Mouse (Mus musculus) liver, postnatal 0 days (tissue): ENCODE results near the gene March10. TPM values are rescaled to one million over a fixed set of nuclear protein-coding genes. Genes with fewer than 3 reads are reported as not detected.

Source experiments
- ATAC-seq: fragments of 200-750 bp; cut with Nextera tagmentation; 2 replicates; pipeline ENCODE4 v1.8.0; 2017; ENCODE audit warnings: mild to moderate bottlenecking, moderate library complexity
- DNase-seq: peaks from one replicate; pipeline ENCODE4 v3.0.0-alpha.2; 2016
- H3K27ac ChIP-seq: fragments of 300-500 bp; sonication (generic); 2 replicates; pipeline ENCODE4 v1.5.1; 2014; ENCODE audit warnings: antibody characterized with exemption, moderate library complexity, mild to moderate bottlenecking, low read depth
- H3K27me3 ChIP-seq: fragments of 300-500 bp; sonication (generic); 2 replicates; pipeline ENCODE4 v1.6.1; 2014; ENCODE audit warnings: low read length, control low read depth, mixed read lengths; ENCODE audit not compliant: insufficient read depth
- H3K36me3 ChIP-seq: fragments of 300-500 bp; sonication (generic); replicated peaks from 2 replicates; pipeline ENCODE4 v1.6.1; 2014; ENCODE audit warnings: mild to moderate bottlenecking, control low read depth, low read length, moderate library complexity, mixed read lengths; ENCODE audit not compliant: insufficient read depth
- H3K4me1 ChIP-seq: fragments of 300-500 bp; sonication (generic); 2 replicates; pipeline ENCODE4 v1.6.1; 2014; ENCODE audit warnings: antibody characterized with exemption, mild to moderate bottlenecking, control low read depth; ENCODE audit not compliant: insufficient read depth
- H3K4me2 ChIP-seq: fragments of 300-500 bp; sonication (generic); 2 replicates; pipeline ENCODE4 v1.6.1; 2014; ENCODE audit warnings: low read depth, mild to moderate bottlenecking, low read length, moderate library complexity, mixed read lengths
- H3K4me3 ChIP-seq: fragments of 300-500 bp; sonication (generic); 2 replicates; pipeline ENCODE4 v1.5.1; 2014; ENCODE audit warnings: low read depth, low read length
- H3K9ac ChIP-seq: fragments of 300-500 bp; sonication (generic); replicated peaks from 2 replicates; pipeline ENCODE4 v1.6.1; 2014; ENCODE audit warnings: mild to moderate bottlenecking, moderate library complexity
- H3K9me3 ChIP-seq: fragments of 300-500 bp; sonication (generic); 2 replicates; pipeline ENCODE4 v1.6.1; 2016; ENCODE audit warnings: mild to moderate bottlenecking, control low read depth, low read length, mixed read lengths
- CTCF ChIP-seq: sonication (generic); IDR thresholded peaks from 2 replicates; pipeline ENCODE4 v1.5.1; 2016; ENCODE audit warnings: antibody characterized with exemption, low read depth
- EP300 ChIP-seq: IDR thresholded peaks from 2 replicates; pipeline ENCODE4 v1.6.1; 2016; ENCODE audit warnings: antibody characterized with exemption, low read depth, mild to moderate bottlenecking
- WGBS: fragments of 180-500 bp; shearing (Covaris S2); extraction: QIAGEN DNeasy Blood & Tissue Kit; methylation state at CpG from one replicate; pipeline ENCODE4 v1.1.7; 2014; ENCODE audit not compliant: insufficient replicate concordance; 5-methylcytosine and 5-hydroxymethylcytosine counted together
- polyA plus RNA-seq: library from polyadenylated mRNA; unstranded; fragments of >200 nt; fragmentation: Nextera tagmentation; extraction: Ambion mirVana; gene quantifications from 2 replicates; pipeline ENCODE4 v1.2.1, GENCODE M21; 2015

The March10 gene
- polyA plus RNA-seq, 1 experiment from 2014 or later = not detected

GRCm38 (mm10) chr11:105469091-105469507 lies 12.6 kb upstream of the March10 start:
- H3K4me1 ChIP-seq = no peaks in the 10 kb centered on the region
- H3K36me3 ChIP-seq = no peaks in the 10 kb centered on the region
- H3K27me3 ChIP-seq = no peaks in the 10 kb centered on the region
- H3K9ac ChIP-seq = no peak overlapping the region
- WGBS = 64% methylated on average over 8 of the region's 8 CpGs
- no peaks in the 10 kb centered on the region for H3K9me3 ChIP-seq
- no peak overlapping the region for H3K4me3 ChIP-seq
- no peak for DNase-seq
- TF ChIP-seq EP300 = no peak
- TF ChIP-seq CTCF = no peak
- H3K4me2 ChIP-seq = no peak overlapping the region
- H3K27ac ChIP-seq = no peak overlapping the region
- ATAC-seq = no peak

GRCm38 (mm10) chr11:105468436-105468835 lies 11.9 kb upstream of the March10 start:
- H3K36me3 ChIP-seq = no peaks in the 10 kb centered on the region
- 82% methylated on average over 5 of the region's 5 CpGs for WGBS
- no peaks in the 10 kb centered on the region for H3K9me3 ChIP-seq
- H3K27me3 ChIP-seq = no peaks in the 10 kb centered on the region
- no peak overlapping the region for H3K4me3 ChIP-seq
- H3K9ac ChIP-seq = no peak overlapping the region
- ATAC-seq (no peak), DNase-seq (no peak)
- no peak overlapping the region for H3K4me2 ChIP-seq
- no peaks in the 10 kb centered on the region for H3K4me1 ChIP-seq
- TF ChIP-seq CTCF (no peak), EP300 (no peak)
- no peak overlapping the region for H3K27ac ChIP-seq

DNA sequence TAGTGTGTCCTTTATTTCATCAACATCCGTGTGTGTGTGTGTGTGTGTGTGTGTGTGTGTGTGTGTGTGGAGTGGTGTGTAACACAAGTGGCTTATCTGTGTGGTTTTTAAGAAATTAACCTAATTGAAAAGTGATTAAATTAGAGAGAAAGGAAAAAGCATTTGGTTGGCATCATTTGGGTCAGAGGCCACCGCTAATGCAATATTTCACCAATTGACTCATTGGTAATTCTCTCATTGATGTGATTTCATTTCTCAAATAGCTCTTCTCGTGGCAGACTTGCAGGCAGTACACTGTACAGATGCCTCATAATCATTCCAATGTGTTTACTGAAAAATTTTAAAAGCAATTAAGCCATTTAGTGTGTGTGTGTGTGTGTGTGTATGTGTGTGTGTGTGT lies 11.3 kb upstream of the March10 start:
- H3K27ac ChIP-seq = no peak overlapping the region
- 82% methylated on average over 3 of the region's 3 CpGs for WGBS
- H3K36me3 ChIP-seq = no peaks in the 10 kb centered on the region
- no peaks in the 10 kb centered on the region for H3K4me1 ChIP-seq
- DNase-seq (no peak), ATAC-seq (no peak)
- no peak for TF ChIP-seq CTCF
- no peak for TF ChIP-seq EP300
- no peak overlapping the region for H3K9ac ChIP-seq
- no peaks in the 10 kb centered on the region for H3K27me3 ChIP-seq
- no peak overlapping the region for H3K4me2 ChIP-seq
- H3K4me3 ChIP-seq = no peak overlapping the region
- no peaks in the 10 kb centered on the region for H3K9me3 ChIP-seq

DNA sequence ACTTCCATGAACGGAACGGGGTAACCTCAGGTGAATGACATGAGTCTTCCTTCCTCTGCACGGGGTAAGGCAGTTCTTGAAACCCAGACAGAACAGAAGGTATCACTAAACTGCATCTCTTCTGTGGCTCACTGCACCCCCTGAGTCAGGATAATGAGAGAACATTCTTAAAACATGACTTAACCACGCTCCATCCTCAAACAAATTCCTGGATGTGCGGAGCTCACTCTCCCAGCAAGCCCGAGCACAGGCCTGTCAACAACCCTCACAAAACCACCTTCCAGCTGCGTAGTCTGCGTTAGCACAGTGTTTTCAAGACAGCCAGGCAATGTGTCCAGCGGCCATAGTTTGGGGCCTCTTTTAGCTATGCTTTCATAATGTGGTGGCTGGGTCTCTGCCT lies 10.7 kb upstream of the March10 start:
- no peak overlapping the region for H3K4me2 ChIP-seq
- no peak overlapping the region for H3K4me3 ChIP-seq
- H3K27ac ChIP-seq = no peak overlapping the region
- H3K4me1 ChIP-seq = no peaks in the 10 kb centered on the region
- no peaks in the 10 kb centered on the region for H3K36me3 ChIP-seq
- no peak for ATAC-seq
- WGBS = 42% methylated on average over 9 of the region's 9 CpGs
- H3K27me3 ChIP-seq = no peaks in the 10 kb centered on the region
- no peak for DNase-seq
- H3K9ac ChIP-seq = no peak overlapping the region
- no peaks in the 10 kb centered on the region for H3K9me3 ChIP-seq
- TF ChIP-seq EP300 (no peak), CTCF (no peak)

GRCm38 (mm10) chr11:105466756-105467155 lies 10.2 kb upstream of the March10 start:
- no peaks in the 10 kb centered on the region for H3K9me3 ChIP-seq
- no peak for ATAC-seq
- TF ChIP-seq CTCF = no peak
- no peak for TF ChIP-seq EP300
- DNase-seq = no peak
- WGBS = 29% methylated on average over 4 of the region's 4 CpGs
- no peak overlapping the region for H3K4me3 ChIP-seq
- H3K27me3 ChIP-seq = no peaks in the 10 kb centered on the region
- no peak overlapping the region for H3K4me2 ChIP-seq
- no peak overlapping the region for H3K9ac ChIP-seq
- H3K36me3 ChIP-seq = no peaks in the 10 kb centered on the region
- H3K27ac ChIP-seq = no peak overlapping the region
- no peaks in the 10 kb centered on the region for H3K4me1 ChIP-seq

DNA sequence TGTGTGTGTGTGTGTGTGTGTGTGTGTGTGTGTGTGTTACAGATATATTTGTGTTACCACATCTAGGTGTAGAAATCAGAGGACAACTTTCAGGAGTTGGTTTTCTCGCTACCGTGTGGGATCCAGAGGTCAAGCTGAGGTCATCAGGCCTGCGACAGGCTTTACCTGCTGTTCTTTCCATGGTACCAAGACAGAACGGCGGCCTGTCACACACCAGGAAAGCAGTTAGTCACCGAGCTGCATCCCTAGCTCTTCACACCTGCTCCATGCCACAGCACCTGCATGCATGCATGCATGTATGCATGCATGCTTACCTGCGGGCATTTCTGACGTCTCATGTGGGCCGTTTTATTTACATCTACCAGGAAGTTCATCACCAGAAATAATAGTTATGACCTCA lies 9.0 kb upstream of the March10 start:
- ATAC-seq (no peak), DNase-seq (no peak)
- no peak overlapping the region for H3K9ac ChIP-seq
- H3K4me3 ChIP-seq = no peak overlapping the region
- no peak overlapping the region for H3K27ac ChIP-seq
- TF ChIP-seq EP300 = no peak
- no peak for TF ChIP-seq CTCF
- H3K36me3 ChIP-seq = no peaks in the 10 kb centered on the region
- no peaks in the 10 kb centered on the region for H3K9me3 ChIP-seq
- WGBS = 68% methylated on average over 9 of the region's 9 CpGs
- H3K4me1 ChIP-seq = no peaks in the 10 kb centered on the region
- H3K4me2 ChIP-seq = no peak overlapping the region
- no peaks in the 10 kb centered on the region for H3K27me3 ChIP-seq

GRCm38 (mm10) chr11:105464430-105464967 lies 8.0 kb upstream of the March10 start:
- Histone ChIP-seq H3K4me2 (no peak overlapping the region), H3K9me3 (no peaks in the 10 kb centered on the region), H3K27ac (no peak overlapping the region), H3K9ac (no peak overlapping the region), H3K36me3 (no peaks in the 10 kb centered on the region), H3K4me3 (no peak overlapping the region), H3K27me3 (no peaks in the 10 kb centered on the region), H3K4me1 (no peaks in the 10 kb centered on the region)
- TF ChIP-seq CTCF = no peak
- no peak for TF ChIP-seq EP300
- no peak for ATAC-seq
- whole genome bisulfite sequencing = 51% methylated on average over 8 of the region's 8 CpGs
- DNase-seq = no peak
